Mouse (Mus musculus): ENCODE results near the gene Ppp2ca. TPM values are rescaled to one million over a fixed set of nuclear protein-coding genes. Genes with fewer than 3 reads are reported as not detected.
"Not testable (repeated sequence)": the region's sequence is repeated elsewhere in the genome, so short reads cannot be mapped to it uniquely, and the experiment has no call there.

Ppp2ca gene
- polyA plus RNA-seq, 1 experiment from 2014 or later, result 123 TPM

GRCm38 (mm10) chr11:52124468-52124867 is 26.0 kb downstream of the Ppp2ca start:
- Histone ChIP-seq H3K9ac (no peak overlapping the region), H3K36me3 (peaks cover 59% of the 10 kb centered on the region), H3K4me2 (replicated peaks) (no peak overlapping the region), H3K4me1 (no peaks in the 10 kb centered on the region), H3K27ac (no peak overlapping the region), H3K9me3 (replicated peaks) (peaks cover 6% of the 10 kb centered on the region; the same call in 1 of the 2 replicates), H3K27me3 (no peaks in the 10 kb centered on the region), H3K4me3 (no peak overlapping the region)
- ATAC-seq (ENCODE audit: low FRiP score), result no peak
- WGBS, result 90% methylated on average over 4 of the region's 4 CpGs

DNA sequence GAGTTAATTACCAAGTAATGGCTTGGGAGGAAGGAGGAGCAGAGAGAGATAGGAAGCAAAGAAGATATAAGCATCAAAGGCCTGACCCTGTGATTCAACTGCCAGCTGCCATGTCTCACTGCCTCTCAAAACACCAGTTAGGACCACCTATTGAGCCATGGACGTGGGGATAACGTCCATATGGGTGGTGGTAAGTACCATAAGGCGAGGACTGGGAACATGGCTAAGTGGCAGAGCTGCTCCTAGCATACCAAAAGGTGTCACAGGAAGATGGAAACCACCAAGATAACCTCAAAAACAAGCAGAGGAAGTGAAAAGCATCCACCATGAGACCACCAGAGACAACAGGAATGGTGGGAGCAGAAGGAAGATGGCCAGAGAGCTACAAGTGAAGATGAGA is 28.7 kb downstream of the Ppp2ca start:
- Histone ChIP-seq H3K36me3 (peaks cover 34% of the 10 kb centered on the region), H3K27me3 (no peaks in the 10 kb centered on the region), H3K4me2 (replicated peaks) (no peak overlapping the region), H3K27ac (no peak overlapping the region), H3K4me1 (no peaks in the 10 kb centered on the region), H3K9ac (no peak overlapping the region), H3K9me3 (replicated peaks) (no peaks in the 10 kb centered on the region), H3K4me3 (no peak overlapping the region)
- WGBS, result 71% methylated on average over 3 of the region's 3 CpGs
- ATAC-seq (ENCODE audit: low FRiP score), result no peak

DNA sequence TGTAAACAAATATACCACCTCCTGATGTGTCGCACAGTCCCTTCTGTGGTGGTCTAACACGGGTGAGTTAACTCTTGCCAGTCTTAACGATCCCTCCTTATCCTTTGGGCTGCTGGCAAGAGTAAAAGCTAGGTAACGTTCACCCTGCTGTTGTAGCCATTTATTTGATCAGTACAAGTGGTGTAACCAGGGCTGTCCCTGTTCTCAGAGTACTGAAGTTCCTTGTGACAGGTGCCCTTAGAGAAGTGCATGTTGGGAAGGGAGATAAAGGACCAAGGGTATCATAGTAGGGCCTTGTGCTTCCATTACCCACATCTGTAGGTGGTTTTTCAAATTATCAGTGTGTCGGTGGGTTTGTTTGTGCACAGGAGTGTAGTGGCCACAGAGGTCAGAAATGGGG is 29.3 kb downstream of the Ppp2ca start:
- Histone ChIP-seq H3K9me3 (replicated peaks) (no peaks in the 10 kb centered on the region), H3K27me3 (no peaks in the 10 kb centered on the region), H3K9ac (no peak overlapping the region), H3K27ac (no peak overlapping the region), H3K4me2 (replicated peaks) (no peak overlapping the region), H3K36me3 (peaks cover 29% of the 10 kb centered on the region), H3K4me3 (no peak overlapping the region), H3K4me1 (no peaks in the 10 kb centered on the region)
- no peak for ATAC-seq (ENCODE audit: low FRiP score)
- 79% methylated on average over 5 of the region's 5 CpGs for WGBS

DNA sequence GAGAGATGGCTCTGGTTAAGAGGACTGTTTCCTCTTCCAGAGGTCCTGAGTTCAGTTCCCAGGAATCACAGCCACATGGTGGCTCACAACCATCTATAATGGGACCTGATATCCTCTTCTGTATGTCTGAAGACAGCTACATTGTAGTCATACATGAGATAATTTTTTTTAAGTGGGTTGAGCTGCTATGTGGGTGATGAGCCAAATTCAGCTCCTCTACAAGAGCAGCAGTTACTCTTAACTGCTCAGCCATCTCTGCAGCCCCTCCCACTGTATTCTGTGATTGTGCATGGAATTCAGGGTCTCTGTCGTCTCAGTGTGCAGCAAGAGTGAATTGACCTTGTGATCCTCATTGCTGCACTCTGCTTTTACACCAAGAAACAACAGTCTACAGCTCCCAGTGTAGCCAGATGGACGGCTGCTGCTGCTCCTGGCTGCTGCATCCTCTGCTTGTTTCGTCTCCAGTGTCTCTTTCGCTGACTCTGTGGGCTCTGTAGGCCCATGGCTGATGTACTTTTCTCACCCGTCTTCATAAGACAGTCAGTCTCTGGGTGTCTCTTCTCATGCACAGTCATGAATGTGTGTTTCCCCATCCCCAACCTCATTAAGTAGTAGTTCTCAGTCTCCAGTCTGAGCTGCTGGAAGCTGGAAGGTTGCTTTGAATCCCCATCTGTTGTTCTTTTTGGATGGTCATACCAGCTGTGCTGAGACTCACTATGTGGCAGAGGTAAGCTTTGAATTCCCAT is 30.0 kb downstream of the Ppp2ca start:
- Histone ChIP-seq H3K27ac (no peak overlapping the region), H3K27me3 (no peaks in the 10 kb centered on the region), H3K4me1 (no peaks in the 10 kb centered on the region), H3K9me3 (replicated peaks) (no peaks in the 10 kb centered on the region), H3K4me2 (replicated peaks) (no peak overlapping the region), H3K36me3 (peaks cover 24% of the 10 kb centered on the region), H3K4me3 (no peak overlapping the region), H3K9ac (no peak overlapping the region)
- ATAC-seq (ENCODE audit: low FRiP score), result no peak
- 62% methylated on average over 5 of the region's 5 CpGs for WGBS

GRCm38 (mm10) chr11:52129171-52129570 is 30.7 kb downstream of the Ppp2ca start:
- WGBS, result 34% methylated on average over 3 of the region's 3 CpGs
- H3K36me3 ChIP-seq, result peaks cover 19% of the 10 kb centered on the region
- no peak overlapping the region for H3K27ac ChIP-seq
- H3K9ac ChIP-seq, result no peak overlapping the region
- no peaks in the 10 kb centered on the region for H3K4me1 ChIP-seq
- no peaks in the 10 kb centered on the region for H3K9me3 ChIP-seq (replicated peaks)
- ATAC-seq (ENCODE audit: low FRiP score), result no peak
- H3K27me3 ChIP-seq, result no peaks in the 10 kb centered on the region
- H3K4me3 ChIP-seq, result no peak overlapping the region
- H3K4me2 ChIP-seq (replicated peaks), result no peak overlapping the region

DNA sequence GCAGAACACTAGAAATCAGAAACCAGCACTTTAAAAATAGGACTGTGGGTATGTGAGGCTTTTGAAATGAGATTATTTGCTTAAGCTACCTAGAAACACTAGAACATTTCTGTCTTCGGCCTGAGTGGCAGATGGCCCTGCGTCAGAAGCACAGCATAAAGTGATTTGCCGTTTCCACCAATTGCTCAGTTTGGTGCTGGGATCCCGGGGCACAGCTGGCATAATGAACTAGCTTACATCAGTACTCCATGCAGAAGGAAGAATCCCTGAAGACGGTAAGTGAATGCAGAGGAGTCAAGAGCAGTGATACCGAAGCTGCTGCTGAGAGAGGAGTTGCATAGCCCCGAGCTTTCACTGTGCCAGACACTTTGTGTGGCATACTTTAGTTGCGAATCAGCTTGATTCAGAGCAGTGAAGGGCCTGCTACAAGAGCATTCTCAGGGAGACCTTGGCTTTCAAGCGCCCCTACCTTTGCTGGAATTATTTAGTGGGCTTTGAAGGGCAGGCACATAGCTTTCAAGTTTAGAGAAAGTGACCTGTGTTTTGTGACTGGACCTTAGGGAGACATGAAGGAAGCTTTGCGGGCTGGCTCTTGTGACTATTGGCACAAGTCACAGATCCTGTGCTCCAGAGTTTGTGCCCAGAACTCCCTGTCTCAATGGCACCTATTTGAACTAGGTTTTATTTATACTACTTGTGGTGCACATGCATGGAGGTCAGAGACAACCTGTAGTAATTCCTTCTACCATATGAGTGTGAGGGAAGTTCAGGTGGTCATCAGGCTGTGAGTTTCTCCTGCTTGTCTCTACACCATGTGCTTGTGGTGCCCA is 31.4 kb downstream of the Ppp2ca start:
- no peak overlapping the region for H3K4me3 ChIP-seq
- 85% methylated on average over 10 of the region's 10 CpGs for WGBS

DNA sequence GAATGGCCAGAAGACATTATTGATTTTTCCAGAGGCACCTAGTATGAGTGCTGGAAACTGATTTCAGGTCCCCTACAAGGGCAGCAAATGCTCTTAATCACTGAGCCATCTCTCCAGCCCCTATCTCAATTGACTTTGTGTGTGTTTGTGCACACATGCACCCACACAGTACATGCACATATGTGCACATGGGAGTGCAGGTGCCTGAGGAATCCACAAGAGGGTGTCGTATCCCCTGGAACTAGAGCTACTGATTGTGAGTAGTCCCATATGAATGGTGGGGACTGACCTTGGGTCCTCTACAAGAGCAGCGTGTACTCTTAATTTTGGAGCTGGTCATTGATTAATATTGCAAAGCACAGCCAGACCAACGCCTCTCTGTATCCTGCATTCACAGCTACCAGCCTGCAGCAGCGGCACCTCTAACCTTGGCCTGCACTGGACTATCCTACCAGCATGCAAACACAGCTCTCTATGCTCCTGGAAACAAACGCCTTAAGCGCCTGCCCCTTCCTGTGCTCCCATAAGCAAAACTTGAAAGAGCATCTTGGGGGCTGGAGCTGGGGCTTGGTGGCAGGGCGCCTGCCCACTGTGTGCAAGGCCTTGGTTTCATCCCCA is 32.1 kb downstream of the Ppp2ca start:
- Histone ChIP-seq H3K36me3 (0 out of 2 replicates have a peak, but pooled peaks cover 7% of the 10 kb centered on the region), H3K4me3 (no peak overlapping the region), H3K4me1 (no peaks in the 10 kb centered on the region), H3K9me3 (replicated peaks) (peaks cover 5% of the 10 kb centered on the region; the same call in 1 of the 2 replicates), H3K4me2 (replicated peaks) (no peak overlapping the region), H3K9ac (no peak overlapping the region), H3K27ac (no peak overlapping the region), H3K27me3 (no peaks in the 10 kb centered on the region)
- ATAC-seq (ENCODE audit: low FRiP score), result no peak
- WGBS, result 83% methylated on average over 7 of the region's 7 CpGs

More for the DNA sequence above, 31.4 kb downstream of the Ppp2ca start:
- Histone ChIP-seq H3K27me3 (no peaks in the 10 kb centered on the region), H3K4me1 (no peaks in the 10 kb centered on the region), H3K27ac (no peak overlapping the region), H3K9me3 (replicated peaks) (no peaks in the 10 kb centered on the region), H3K4me2 (replicated peaks) (no peak overlapping the region), H3K9ac (no peak overlapping the region), H3K36me3 (peaks cover 13% of the 10 kb centered on the region; the same call in 1 of the 2 replicates)
- no peak for ATAC-seq (ENCODE audit: low FRiP score)

GRCm38 (mm10) chr11:52143675-52144074 is 45.2 kb downstream of the Ppp2ca start:
- not testable (repeated sequence) for ATAC-seq (ENCODE audit: low FRiP score); H3K9me3 ChIP-seq (replicated peaks); H3K4me1 ChIP-seq; H3K4me2 ChIP-seq (replicated peaks); H3K36me3 ChIP-seq; H3K4me3 ChIP-seq; H3K27ac ChIP-seq; H3K27me3 ChIP-seq; H3K9ac ChIP-seq
- WGBS, result 44% methylated on average over 4 of the region's 4 CpGs

- not testable (repeated sequence) for H3K9me3 ChIP-seq (replicated peaks); H3K4me3 ChIP-seq; H3K9ac ChIP-seq; ATAC-seq (ENCODE audit: low FRiP score); H3K27ac ChIP-seq; H3K27me3 ChIP-seq; H3K36me3 ChIP-seq; H3K4me2 ChIP-seq (replicated peaks); H3K4me1 ChIP-seq
- 81% methylated on average over 1 of the region's 1 CpGs for WGBS
These were observed 46.9 kb downstream of the Ppp2ca start, which contains the start of gene Olfr1373 for GRCm38 (mm10) chr11:52145428-52145827. Gene Olfr1373, minus strand, starts transcription at chr11:52145528.

GRCm38 (mm10) chr11:52163926-52164325 is 65.4 kb downstream of the Ppp2ca start:
- Histone ChIP-seq H3K27ac (no peak overlapping the region), H3K4me1 (no peaks in the 10 kb centered on the region), H3K9ac (no peak overlapping the region), H3K27me3 (peaks cover 42% of the 10 kb centered on the region), H3K4me3 (no peak overlapping the region), H3K36me3 (no peaks in the 10 kb centered on the region), H3K9me3 (replicated peaks) (no peaks in the 10 kb centered on the region), H3K4me2 (replicated peaks) (no peak overlapping the region)
- no peak for ATAC-seq (ENCODE audit: low FRiP score)
- WGBS, result 37% methylated on average over 10 of the region's 10 CpGs

- no peak for ATAC-seq (ENCODE audit: low FRiP score)
- H3K9ac ChIP-seq, result no peak overlapping the region
- no peak overlapping the region for H3K4me2 ChIP-seq (replicated peaks)
- no peaks in the 10 kb centered on the region for H3K4me1 ChIP-seq
- no peaks in the 10 kb centered on the region for H3K36me3 ChIP-seq
- peaks cover 56% of the 10 kb centered on the region for H3K27me3 ChIP-seq
- no peak overlapping the region for H3K27ac ChIP-seq
- H3K4me3 ChIP-seq, result 0 out of 2 replicates have a peak overlapping the region, but pooled peaks have one; percentile 41
- no peaks in the 10 kb centered on the region for H3K9me3 ChIP-seq (replicated peaks)
- under 1% methylated on average over 21 of the region's 21 CpGs for WGBS
These were observed 68.6 kb downstream of the Ppp2ca start for GRCm38 (mm10) chr11:52167126-52167525.

- not testable (repeated sequence) for H3K9me3 ChIP-seq (replicated peaks); H3K27ac ChIP-seq; H3K9ac ChIP-seq; H3K36me3 ChIP-seq; ATAC-seq (ENCODE audit: low FRiP score); H3K4me1 ChIP-seq
- Histone ChIP-seq H3K4me3 (peak overlapping the region; percentile 41), H3K4me2 (replicated peaks) (peak overlapping the region; percentile 65), H3K27me3 (peaks cover 56% of the 10 kb centered on the region)
- 3% methylated on average over 23 of the region's 42 CpGs for WGBS
These were observed 69.4 kb downstream of the Ppp2ca start for GRCm38 (mm10) chr11:52167901-52168302.
